Mouse (Mus musculus): ENCODE results near the gene Etaa1. TPM values are rescaled to one million over a fixed set of nuclear protein-coding genes. Genes with fewer than 3 reads are reported as not detected.

Etaa1 gene
- 0.04 and 0.06 TPM in 2 replicates for polyA plus RNA-seq (2012; rRNA removed)

GRCm38 (mm10) chr11:17953231-17954134 is at the start of gene Etaa1:
TSS of gene Etaa1 (minus strand) at chr11:17953875.

Measured in stomach, adult 2 months (tissue).